Mouse (Mus musculus) intestine, embryonic 14.5 days (tissue): ENCODE results near the gene Cfap45. TPM values are rescaled to one million over a fixed set of nuclear protein-coding genes. Genes with fewer than 3 reads are reported as not detected.
A peak's percentile ranks its signal among the peaks of the same experiment; 100 is the strongest.

Experiments
- ATAC-seq: fragments of 200-750 bp; cut with Nextera tagmentation; replicated peaks from 2 replicates; pipeline ENCODE4 v1.8.0; 2017; ENCODE audit warnings: low read depth, moderate number of reproducible peaks, moderate TSS enrichment, moderate library complexity; ENCODE audit not compliant: low FRiP score, low TSS enrichment
- DNase-seq: peaks from one replicate; pipeline ENCODE4 v3.0.0-alpha.2; 2018; ENCODE audit warnings: low spot score
- H3K27ac ChIP-seq: fragments of 300-500 bp; sonication (generic); 2 replicates; pipeline ENCODE4 v1.5.1; 2014; ENCODE audit warnings: low read depth, mild to moderate bottlenecking, control low read depth
- H3K27me3 ChIP-seq: fragments of 300-500 bp; sonication (generic); replicated peaks from 2 replicates; pipeline ENCODE4 v1.6.1; 2014; ENCODE audit warnings: low read length, control low read depth; ENCODE audit not compliant: control insufficient read depth, insufficient read depth
- H3K36me3 ChIP-seq: fragments of 300-500 bp; sonication (generic); 2 replicates; pipeline ENCODE4 v1.6.1; 2014; ENCODE audit warnings: low read length, control low read depth; ENCODE audit not compliant: control insufficient read depth, insufficient read depth
- H3K4me1 ChIP-seq: fragments of 300-500 bp; sonication (generic); replicated peaks from 2 replicates; pipeline ENCODE4 v1.6.1; 2014; ENCODE audit warnings: low read length, control low read depth, mixed read lengths; ENCODE audit not compliant: control insufficient read depth, insufficient read depth
- H3K4me2 ChIP-seq: fragments of 300-500 bp; sonication (generic); 2 replicates; pipeline ENCODE4 v1.6.1; 2014; ENCODE audit warnings: low read length
- H3K4me3 ChIP-seq: fragments of 300-500 bp; sonication (generic); 2 replicates; pipeline ENCODE4 v1.5.1; 2014; ENCODE audit warnings: low read depth, low read length, control low read depth, mixed read lengths
- H3K9ac ChIP-seq: fragments of 300-500 bp; sonication (generic); 2 replicates; pipeline ENCODE4 v1.6.1; 2014; ENCODE audit warnings: mild to moderate bottlenecking, low read length
- H3K9me3 ChIP-seq: fragments of 300-500 bp; sonication (generic); 2 replicates; pipeline ENCODE4 v1.6.1; 2016; ENCODE audit warnings: low read length, control low read depth; ENCODE audit not compliant: control insufficient read depth
- WGBS: fragments of 180-500 bp; shearing (Covaris S2); extraction: QIAGEN DNeasy Blood & Tissue Kit; methylation state at CpG from one replicate; pipeline ENCODE4 v1.1.7; 2014; 5-methylcytosine and 5-hydroxymethylcytosine counted together
- polyA plus RNA-seq: library from polyadenylated mRNA; unstranded; fragments of >200 nt; fragmentation: Nextera tagmentation; extraction: Ambion mirVana; gene quantifications from 2 replicates; pipeline ENCODE4 v1.2.1, GENCODE M21; 2014

Gene Cfap45
- polyA plus RNA-seq, 1 experiment from 2014 or later, result 1.9 TPM

DNA sequence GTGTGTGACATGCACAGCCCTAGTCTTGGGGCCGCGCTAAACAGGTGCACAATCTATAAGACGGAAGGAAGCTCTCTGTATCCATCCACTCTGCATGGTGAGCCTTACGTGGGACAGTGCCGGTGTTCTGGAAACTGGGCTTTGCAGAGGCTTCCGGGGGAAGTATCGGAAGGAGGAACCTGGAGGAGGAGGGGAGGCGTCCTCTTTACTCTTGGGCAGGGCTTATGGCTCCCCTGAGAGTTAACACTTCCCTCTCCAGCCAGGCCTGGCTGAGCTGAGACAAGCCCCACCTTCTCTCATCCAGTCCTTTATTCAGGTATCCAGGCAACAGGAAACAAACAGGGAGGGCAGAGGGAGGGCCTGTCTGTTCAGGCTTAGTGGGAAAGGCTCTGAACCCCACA, 29.9 kb downstream of the Cfap45 start:
- ATAC-seq, result peak; percentile 89
- no peaks in the 10 kb centered on the region for H3K27me3 ChIP-seq
- H3K36me3 ChIP-seq, result no peaks in the 10 kb centered on the region
- H3K4me1 ChIP-seq, result peaks cover 11% of the 10 kb centered on the region
- DNase-seq, result peak; percentile 80
- peak overlapping the region; percentile 43 for H3K4me3 ChIP-seq
- no peak overlapping the region for H3K27ac ChIP-seq
- H3K9ac ChIP-seq, result peak overlapping the region; percentile 3
- H3K9me3 ChIP-seq, result no peaks in the 10 kb centered on the region
- H3K4me2 ChIP-seq, result peak overlapping the region; percentile 49
- WGBS, result 0% methylated on average over 8 of the region's 8 CpGs

GRCm38 (mm10) chr1:172551009-172551408, 30.4 kb downstream of the Cfap45 start:
- Histone ChIP-seq H3K27ac (no peak overlapping the region), H3K4me1 (peaks cover 11% of the 10 kb centered on the region)
- 40% methylated on average over 7 of the region's 7 CpGs for WGBS

DNA sequence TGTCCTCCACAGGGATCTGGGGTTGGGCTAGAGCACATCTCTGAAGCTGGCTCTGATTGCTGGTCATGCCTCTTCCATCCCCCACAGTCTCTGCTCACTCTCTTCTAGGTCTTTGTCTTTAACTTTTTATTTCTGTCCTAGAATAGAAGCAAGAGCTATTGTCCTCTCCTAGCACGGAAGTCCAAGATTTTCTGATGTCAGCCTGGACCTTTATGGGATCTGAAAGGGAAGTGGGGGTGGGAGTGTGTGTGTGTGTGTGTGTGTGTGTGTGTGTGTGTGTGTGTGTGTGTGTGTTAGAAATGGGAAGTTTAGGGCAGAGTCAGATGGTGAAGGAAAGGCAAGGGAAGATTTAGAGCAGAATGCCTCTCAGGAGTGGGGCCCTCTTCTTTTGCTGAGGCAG, 32.0 kb downstream of the Cfap45 start:
- Histone ChIP-seq H3K4me3 (no peak overlapping the region), H3K27ac (no peak overlapping the region), H3K9me3 (no peaks in the 10 kb centered on the region), H3K27me3 (no peaks in the 10 kb centered on the region), H3K9ac (no peak overlapping the region), H3K4me1 (peaks cover 11% of the 10 kb centered on the region), H3K4me2 (no peak overlapping the region), H3K36me3 (no peaks in the 10 kb centered on the region)
- WGBS, result 56% methylated on average over 1 of the region's 1 CpGs
- DNase-seq (no peak), ATAC-seq (no peak)

More at GRCm38 (mm10) chr1:172551009-172551408, 30.4 kb downstream of the Cfap45 start:
- DNase-seq (no peak), ATAC-seq (no peak)
- Histone ChIP-seq H3K36me3 (no peaks in the 10 kb centered on the region), H3K27me3 (no peaks in the 10 kb centered on the region), H3K4me2 (peak overlapping the region; percentile 49), H3K9ac (no peak overlapping the region), H3K9me3 (no peaks in the 10 kb centered on the region), H3K4me3 (peak overlapping the region; percentile 43; the same call in 1 of the 2 replicates)

- Histone ChIP-seq H3K9me3 (no peaks in the 10 kb centered on the region), H3K27ac (no peak within 1 kb of the TSS), H3K4me1 (peaks cover 3% of the 10 kb centered on the region), H3K9ac (no peak within 1 kb of the TSS), H3K4me2 (no peak within 1 kb of the TSS), H3K36me3 (no peaks in the 10 kb centered on the region), H3K27me3 (peaks cover 8% of the 10 kb centered on the region), H3K4me3 (no peak within 1 kb of the TSS)
- 71% methylated on average over 11 of the region's 11 CpGs for WGBS
- ATAC-seq (0 out of 2 replicates have a peak, but pooled peaks have one; percentile 35), DNase-seq (no peak)
These were observed 35.0 kb downstream of the Cfap45 start, which contains the start of gene Vsig8 for GRCm38 (mm10) chr1:172555638-172556037. Gene Vsig8 (plus strand): TSS chr1:172555938.

DNA sequence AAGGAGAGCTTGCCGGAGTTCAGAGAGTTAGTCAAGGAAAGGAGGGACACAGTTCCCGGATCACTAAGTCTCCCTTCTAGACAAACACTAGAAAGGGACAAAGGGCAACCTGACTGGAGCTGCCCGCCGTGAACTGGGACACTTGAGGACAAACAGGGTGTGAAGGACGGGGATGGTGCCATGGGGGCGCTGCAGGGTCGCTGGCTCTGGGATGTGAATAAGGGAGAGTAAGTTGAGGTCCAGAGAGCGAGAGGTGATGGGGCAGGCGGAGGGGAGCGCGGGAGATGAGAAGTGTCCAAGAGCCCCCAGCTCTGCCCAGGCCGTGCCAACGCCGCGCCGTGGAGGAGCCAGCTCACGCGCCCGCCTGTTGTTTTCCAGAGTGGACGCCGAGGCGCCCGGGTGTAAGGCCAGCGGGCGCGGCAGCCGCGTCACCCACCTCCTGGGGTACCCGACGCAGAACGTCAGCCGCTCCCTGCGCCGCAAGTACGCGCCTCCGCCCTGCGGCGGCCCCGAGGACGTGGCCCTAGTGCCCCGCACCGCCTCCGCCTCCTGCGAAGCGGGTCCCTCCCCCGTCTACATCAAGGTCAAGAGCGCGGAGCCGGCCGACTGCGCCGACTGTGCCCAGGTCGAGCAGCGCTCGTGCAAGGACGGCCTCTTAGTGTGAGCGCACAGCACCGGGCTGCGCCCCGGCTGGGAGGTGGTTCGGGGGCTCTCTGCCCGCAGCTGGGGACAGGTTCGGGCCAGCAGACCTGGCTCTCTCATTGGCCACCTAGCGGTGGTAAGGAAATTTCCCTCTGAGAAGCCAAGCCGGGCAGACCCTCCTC, 42.3 kb downstream of the Cfap45 start:
- H3K27ac ChIP-seq, result no peak overlapping the region

DNA sequence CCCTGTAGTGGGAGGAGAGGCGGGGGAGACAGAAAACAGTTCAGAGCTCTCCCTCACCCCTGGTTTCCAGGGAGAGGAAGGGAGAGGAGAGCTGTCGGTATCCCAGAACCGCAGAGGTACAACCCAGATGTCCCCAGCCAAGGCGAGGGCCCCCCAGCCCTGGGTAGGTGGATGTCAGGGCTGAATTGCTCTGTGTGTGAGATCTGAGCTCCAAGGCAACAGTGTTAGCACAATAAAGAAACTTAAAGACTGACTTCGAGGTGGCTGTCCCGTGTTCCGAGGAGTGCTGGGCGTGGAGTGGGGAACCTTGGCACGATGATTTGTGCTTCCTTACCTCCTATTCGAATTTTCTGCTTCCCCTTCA, 42.8 kb downstream of the Cfap45 start:
- Histone ChIP-seq H3K9me3 (no peaks in the 10 kb centered on the region), H3K4me3 (peak overlapping the region; percentile 54), H3K27ac (no peak overlapping the region), H3K4me2 (peak overlapping the region; percentile 96), H3K4me1 (peaks cover 13% of the 10 kb centered on the region), H3K27me3 (peaks cover 33% of the 10 kb centered on the region), H3K9ac (no peak overlapping the region; the same call in 1 of the 2 replicates), H3K36me3 (no peaks in the 10 kb centered on the region)
- WGBS, result 1% methylated on average over 10 of the region's 10 CpGs
- peak; percentile 47; the same call in 1 of the 2 replicates for ATAC-seq
- no peak for DNase-seq

More for the DNA sequence above, 42.3 kb downstream of the Cfap45 start:
- DNase-seq (peak; percentile 92), ATAC-seq (peak; percentile 90)
- peak overlapping the region; percentile 49 for H3K9ac ChIP-seq
- WGBS, result under 1% methylated on average over 57 of the region's 66 CpGs
- H3K36me3 ChIP-seq, result no peaks in the 10 kb centered on the region
- peaks cover 13% of the 10 kb centered on the region for H3K4me1 ChIP-seq
- H3K4me2 ChIP-seq, result peak overlapping the region; percentile 96
- peaks cover 33% of the 10 kb centered on the region for H3K27me3 ChIP-seq
- no peaks in the 10 kb centered on the region for H3K9me3 ChIP-seq
- H3K4me3 ChIP-seq, result peak overlapping the region; percentile 54

GRCm38 (mm10) chr1:172566131-172566530, 45.5 kb downstream of the Cfap45 start:
- Histone ChIP-seq H3K9ac (no peak overlapping the region), H3K27ac (no peak overlapping the region), H3K4me1 (peaks cover 13% of the 10 kb centered on the region), H3K27me3 (peaks cover 19% of the 10 kb centered on the region), H3K9me3 (no peaks in the 10 kb centered on the region), H3K36me3 (no peaks in the 10 kb centered on the region), H3K4me2 (no peak overlapping the region), H3K4me3 (no peak overlapping the region)
- WGBS, result 72% methylated on average over 3 of the region's 3 CpGs
- DNase-seq (no peak), ATAC-seq (no peak)

DNA sequence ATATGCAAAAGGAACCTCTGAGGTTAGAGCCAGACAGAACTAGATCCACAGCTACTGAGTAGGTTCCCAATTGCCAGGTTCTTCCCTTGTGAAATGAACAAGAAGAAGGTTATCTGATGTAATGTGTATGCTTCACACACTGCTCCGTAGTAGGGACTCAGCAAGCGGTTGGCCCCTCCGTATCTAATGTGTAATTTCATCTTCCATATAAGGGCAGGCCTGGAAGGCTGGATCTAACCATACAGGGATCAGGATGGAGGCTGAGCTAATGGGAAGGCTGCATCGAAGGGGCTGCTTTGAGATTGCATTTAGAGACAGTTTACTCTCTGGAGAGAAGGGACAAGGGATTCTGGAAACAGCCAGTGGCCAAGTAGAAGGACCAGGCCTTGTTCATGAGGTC, 47.2 kb downstream of the Cfap45 start:
- Histone ChIP-seq H3K27ac (no peak overlapping the region), H3K4me2 (no peak overlapping the region), H3K4me3 (no peak overlapping the region), H3K27me3 (0 out of 2 replicates have a peak, but pooled peaks cover 4% of the 10 kb centered on the region), H3K9ac (no peak overlapping the region), H3K4me1 (0 out of 2 replicates have a peak, but pooled peaks cover 3% of the 10 kb centered on the region), H3K36me3 (no peaks in the 10 kb centered on the region), H3K9me3 (no peaks in the 10 kb centered on the region)
- DNase-seq, result no peak
- WGBS, result 31% methylated on average over 4 of the region's 4 CpGs
- no peak for ATAC-seq
